Mouse (Mus musculus): ENCODE results near the gene Mex3b. TPM values are rescaled to one million over a fixed set of nuclear protein-coding genes. Genes with fewer than 3 reads are reported as not detected.

Mex3b gene
- total RNA-seq, 2 experiments from 2014 or later: 10.2 to 13.7 TPM

DNA sequence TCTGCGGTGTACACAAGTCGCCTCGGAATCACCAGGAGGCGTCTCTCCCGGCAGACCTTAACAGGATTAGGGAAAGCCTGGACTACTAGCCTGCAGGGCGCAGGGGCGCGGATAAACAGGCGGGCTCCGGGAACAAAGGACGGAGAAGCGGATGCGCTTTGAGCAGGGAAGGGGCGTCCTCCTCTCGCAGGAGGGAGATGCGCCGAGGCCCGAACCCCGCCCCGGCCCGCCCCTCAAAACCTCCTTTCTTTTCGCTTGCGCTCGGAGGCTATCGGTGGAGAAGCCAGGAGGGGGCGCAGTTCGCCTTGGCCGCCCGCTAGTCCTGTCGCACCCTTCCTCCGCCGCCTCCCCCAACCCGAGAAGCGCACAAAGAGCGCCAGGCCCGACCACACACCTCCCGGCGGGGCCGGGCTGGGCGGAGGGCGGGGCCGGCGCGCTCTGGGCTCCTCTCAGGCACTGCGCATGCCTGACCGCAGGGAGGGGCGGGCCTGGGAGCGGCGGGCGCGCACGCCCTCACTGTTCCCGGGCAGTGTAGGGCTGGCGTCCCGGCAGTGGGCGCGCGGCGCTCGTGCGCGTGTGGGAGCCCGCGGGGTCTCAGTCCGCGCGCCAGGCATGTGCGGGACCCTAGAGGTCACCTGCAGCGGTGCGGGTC lies 1.2 kb upstream of the Mex3b start:
- DNase-seq (ENCODE audit: low spot score in 2 of 2): peak; percentile 94 to 95

DNA sequence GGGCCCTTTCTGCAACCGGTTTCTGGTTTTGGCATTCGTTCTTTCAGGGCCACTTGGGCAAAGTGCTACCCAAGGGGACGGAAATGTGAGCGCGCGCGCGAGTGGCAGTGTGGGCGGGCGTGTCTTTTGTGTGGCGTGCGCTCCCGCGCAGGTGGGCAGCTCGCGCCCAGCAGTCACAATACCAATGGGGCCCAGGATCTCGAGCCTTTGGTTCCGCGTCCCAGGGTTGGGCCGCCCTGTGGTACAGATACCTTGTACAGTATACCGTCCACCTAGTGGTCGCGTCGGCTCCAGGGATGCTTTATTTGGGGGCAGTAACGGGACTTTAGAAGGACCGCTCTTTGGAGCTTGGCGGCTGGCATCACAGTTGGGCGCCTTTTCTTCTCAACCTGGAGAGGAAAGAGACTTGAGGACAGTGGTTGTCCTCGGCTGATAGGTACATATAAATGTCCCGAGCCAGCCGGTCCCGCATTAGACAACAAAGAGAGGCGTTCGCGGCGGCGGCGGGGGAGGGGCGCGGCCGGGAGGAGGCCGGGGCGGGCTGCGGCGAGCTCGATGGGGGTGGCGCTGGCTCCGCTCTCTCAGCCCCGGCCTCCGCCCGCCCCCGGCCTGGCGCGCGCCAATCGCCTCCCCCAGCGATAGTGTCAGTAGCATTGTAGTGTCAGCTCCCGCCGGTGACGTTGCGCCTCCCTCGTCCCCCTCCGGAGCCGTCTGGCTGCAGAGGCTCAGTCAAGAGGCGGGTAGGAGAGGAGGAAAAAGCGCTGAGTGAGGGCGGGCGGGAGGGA lies 455 bp upstream of the Mex3b start:
- peak; percentile 71 to 85 for DNase-seq (ENCODE audit: low spot score in 2 of 2)

- no peak for DNase-seq (ENCODE audit: low spot score in 2 of 2)
Observed at GRCm38 (mm10) chr7:82868309-82869230, 1.4 kb downstream of the Mex3b start.

DNA sequence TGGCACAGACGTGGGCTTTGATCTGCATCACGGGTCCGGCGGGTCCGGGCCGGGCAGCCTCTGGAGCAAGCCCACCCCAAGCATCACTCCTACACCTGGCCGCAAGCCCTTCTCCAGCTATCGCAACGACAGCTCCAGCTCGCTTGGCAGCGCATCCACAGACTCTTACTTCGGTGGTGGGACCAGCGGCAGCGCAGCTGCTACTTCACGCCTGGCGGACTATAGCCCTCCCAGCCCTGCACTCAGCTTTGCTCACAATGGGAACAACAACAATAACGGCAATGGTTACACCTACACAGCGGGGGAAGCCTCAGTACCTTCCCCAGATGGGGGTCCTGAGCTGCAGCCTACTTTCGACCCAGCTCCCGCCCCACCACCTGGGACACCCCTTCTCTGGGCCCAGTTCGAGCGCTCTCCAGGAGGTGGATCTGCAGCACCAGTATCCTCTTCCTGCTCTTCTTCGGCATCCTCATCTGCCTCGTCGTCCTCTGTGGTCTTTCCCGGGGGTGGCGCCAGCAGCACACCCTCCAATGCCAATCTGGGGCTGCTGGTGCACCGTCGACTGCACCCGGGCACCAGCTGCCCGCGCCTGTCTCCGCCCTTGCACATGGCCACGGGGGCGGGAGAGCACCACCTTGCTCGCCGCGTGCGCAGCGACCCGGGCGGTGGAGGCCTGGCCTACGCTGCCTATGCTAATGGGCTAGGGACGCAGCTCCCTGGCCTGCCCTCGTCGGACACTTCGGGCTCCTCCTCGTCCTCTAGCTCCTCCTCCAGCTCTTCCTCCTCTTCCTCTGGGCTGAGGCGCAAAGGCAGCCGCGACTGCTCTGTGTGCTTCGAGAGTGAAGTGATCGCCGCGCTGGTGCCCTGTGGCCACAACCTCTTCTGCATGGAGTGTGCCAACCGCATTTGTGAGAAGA lies 2.4 kb downstream of the Mex3b start:
- peak in 1 of 2 experiments; percentile 27 for DNase-seq (ENCODE audit: low spot score in 2 of 2)

DNA sequence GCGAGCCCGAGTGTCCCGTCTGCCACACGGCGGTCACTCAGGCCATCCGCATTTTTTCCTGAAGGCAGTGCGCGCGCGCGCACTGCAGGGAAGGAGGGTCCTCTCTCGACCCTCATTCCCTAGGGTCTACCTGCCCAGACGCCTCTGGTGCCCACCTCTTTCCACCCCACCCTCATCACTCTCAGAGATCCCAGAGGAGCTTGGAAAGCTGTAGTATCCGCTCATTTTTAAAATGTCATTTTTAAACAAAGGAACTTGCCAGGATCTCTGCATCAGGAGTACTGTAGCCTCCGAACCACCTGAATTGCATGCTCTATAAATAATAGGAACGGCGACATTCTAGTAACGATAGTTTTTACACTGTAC lies 3.0 kb downstream of the Mex3b start:
- no peak for DNase-seq (ENCODE audit: low spot score in 2 of 2)

DNA sequence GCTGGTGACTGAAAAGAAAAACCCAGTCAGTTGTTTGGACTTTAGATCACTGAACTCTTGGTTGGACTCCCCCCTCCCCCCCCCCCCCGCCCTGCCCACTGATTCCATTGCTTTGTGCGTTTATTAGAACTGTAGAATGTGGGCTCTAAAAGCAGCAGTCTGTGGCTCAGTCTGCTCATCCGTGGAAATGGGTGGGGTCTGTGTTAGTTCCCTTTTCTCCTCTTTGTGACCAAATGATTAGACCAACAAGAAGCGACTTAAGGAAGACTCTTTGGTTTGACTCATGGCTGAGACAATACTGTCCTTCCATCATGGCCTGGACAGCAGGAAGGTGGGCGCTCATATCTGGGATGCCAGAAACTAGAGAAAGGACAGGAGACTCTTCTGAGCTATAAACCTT lies 9.4 kb downstream of the Mex3b start:
- no peak for DNase-seq (ENCODE audit: low spot score in 2 of 2)

DNA sequence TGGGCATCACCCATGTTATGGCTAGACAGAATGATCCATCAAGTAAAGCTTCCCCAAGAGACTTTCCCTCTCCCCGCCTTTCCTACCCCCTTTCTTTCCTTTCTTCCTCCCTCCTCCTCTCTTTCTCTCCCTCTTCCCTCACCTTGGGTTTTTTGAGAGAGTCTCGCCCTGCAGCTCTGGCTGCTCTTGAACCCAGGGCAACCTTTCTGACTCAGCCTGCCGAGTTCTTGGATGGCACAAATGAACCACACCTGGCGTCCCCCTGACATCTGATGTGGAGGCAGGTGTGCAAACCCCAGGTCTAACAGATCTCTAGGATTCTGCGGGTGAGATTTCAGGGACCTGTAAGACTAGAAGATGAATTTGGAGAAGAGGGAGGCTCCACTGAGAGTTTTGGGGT lies 12.9 kb downstream of the Mex3b start:
- no peak for DNase-seq (ENCODE audit: low spot score in 2 of 2)

DNA sequence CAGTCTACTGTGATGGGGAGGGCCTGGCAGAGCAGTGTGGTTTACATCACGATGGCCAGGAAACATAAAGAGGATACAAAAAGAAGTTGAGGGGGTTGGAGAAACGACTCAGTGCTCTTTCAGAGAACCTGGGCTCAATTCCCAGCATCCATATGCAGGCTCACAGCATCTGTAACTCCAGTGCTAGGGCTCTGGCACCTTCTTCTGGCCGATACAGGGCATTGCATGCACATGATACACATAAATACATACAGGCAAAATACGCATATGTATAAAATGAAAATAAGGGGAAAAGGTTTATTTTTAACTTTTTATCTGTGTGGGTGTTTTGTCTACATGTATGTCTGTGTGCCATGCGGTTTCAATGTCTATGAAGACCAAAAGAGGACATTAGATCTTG lies 13.6 kb downstream of the Mex3b start:
- no peak for DNase-seq (ENCODE audit: low spot score in 2 of 2)

DNA sequence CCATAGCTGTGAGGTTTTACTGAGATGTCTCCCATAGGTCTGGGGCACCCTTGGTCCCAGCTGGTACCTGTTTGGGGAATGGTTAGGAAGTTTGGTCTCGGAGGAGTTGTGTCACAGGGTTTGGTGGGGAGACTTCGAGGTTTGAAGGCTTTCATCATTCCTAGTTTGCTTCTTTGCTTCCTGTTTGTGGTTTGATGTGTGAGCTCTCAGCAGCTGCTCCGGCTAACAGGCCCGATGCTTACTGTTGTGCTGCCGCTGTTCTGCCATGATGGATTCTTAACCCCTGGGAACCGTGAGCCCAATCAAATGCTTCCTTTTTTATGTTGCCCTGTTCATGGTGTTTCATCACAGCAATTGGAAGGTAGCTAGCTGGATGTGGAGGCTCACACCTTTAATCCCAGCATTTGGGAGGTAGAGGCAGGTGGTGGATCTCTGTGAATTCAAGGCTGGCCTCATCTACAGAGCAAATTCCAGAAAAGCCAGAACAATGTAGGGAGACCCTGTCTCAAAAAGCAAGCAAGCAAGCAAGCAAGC lies 23.3 kb downstream of the Mex3b start:
- no peak for DNase-seq (ENCODE audit: low spot score in 2 of 2)

DNA sequence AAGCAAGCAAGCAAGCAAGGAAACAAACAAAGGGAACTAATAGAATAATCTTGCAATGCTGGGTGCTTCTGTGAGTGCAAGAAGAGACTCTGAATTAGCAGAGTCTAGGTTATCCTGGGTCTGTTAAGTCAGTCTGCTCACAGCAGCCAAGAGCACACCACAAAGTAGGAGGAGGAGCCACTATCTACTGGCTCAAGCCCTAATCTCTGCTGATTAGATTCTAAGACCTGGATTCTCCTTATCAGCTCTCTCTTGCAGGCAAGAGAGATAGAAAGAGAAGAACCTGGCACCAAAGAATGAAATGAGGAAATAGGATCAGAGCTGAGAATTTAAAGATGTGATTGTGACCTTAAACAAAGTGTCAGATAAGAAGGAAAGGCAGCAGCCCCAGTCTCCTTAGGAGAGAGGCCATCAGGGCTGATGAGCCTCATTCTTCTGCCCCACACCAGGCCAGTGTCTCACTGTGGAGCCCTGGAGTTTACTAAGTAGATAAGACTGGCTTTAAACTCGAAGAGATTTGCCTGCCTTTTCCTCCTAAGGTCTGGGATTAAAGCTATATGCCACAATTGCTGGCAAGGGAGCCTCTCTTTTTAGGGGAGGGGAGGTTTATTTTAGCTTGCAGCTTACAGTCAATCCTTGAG lies 23.9 kb downstream of the Mex3b start:
- no peak for DNase-seq (ENCODE audit: low spot score in 2 of 2)

DNA sequence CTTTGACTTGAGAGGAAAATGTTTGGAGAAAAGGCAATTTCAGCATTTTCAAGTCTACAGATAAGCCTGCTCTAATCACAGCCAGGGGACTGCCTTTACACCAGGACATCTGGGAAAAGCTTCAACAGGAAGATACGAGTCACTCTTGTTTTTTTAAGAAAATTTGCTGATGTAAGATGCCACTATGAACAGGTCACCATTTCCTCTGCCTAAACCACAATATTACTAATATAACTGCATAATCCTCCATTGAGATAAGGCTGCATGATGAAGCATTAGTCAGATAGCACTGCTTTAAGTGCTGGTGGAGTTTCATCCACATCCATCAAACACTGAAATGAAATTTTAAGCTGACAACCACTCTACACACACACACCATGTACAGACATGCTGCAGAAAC lies 27.2 kb downstream of the Mex3b start:
- no peak for DNase-seq (ENCODE audit: low spot score in 2 of 2)

DNA sequence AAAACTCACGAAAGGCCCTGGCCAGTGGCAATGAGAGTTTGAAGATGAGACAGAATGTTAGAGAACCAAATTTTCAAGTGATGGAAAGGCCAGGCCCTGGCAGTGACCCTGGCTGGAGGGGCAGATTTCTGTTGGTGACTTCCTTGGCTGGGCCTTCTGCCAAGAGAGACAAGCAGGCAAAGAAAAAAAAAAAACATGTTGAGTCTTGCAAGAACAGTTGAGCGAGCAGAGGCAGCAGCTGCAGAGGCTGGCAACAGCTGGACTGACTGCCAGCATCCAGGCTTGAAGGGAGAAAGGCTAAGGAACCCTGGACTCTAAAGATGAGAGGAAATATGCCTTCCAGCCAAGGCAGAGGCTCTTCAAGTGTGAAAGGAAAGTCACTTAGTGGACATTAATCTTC lies 28.5 kb downstream of the Mex3b start:
- no peak for DNase-seq (ENCODE audit: low spot score in 2 of 2)

DNA sequence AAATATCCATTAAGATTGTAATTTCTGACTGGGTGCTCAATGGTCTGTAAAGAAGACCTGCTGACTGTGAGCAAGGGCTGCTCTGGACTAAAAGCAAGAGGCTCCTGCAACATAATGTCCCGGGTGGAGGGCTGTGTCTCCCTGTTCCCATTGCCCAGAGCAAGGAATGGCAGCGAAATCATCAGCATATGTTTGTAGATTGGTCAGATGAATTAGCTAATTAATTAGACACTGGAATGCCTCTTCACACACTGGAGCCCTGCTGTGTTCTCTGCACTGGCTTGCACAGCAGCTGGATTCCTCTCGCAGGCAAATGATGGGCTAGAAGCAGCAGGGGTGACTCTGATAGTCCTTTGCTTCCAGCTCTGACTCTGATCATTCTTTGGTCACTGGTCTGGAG lies 29.6 kb downstream of the Mex3b start:
- DNase-seq (ENCODE audit: low spot score in 2 of 2): no peak

GRCm38 (mm10) chr7:82899459-82900297 lies 32.5 kb downstream of the Mex3b start:
- DNase-seq (ENCODE audit: low spot score in 2 of 2): no peak

DNA sequence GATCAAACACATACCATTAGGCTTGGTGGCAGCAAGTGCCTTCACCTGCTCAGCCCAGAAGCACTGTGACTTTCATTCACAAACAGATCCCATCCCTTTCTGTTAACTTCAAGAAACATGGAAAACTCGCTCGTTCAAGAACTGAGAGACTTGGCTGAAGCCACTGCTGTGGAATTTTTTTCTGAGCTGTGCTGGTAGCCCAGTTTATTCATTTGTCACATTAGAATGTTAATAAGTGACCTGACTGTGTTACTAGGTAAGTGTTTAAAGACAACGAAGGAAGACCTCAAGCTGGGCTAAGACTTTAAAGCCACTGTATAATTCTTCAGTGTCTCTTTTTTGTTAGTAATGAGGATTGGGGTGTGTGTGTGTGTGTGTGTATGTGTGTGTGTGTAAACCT lies 35.9 kb downstream of the Mex3b start:
- DNase-seq (ENCODE audit: low spot score in 2 of 2): no peak

- no peak for DNase-seq (ENCODE audit: low spot score in 2 of 2)
Observed at GRCm38 (mm10) chr7:82905527-82905926, 38.4 kb downstream of the Mex3b start.

GRCm38 (mm10) chr7:82907081-82907480 lies 39.9 kb downstream of the Mex3b start:
- no peak for DNase-seq (ENCODE audit: low spot score in 2 of 2)

- DNase-seq (ENCODE audit: low spot score in 2 of 2): no peak
Observed at GRCm38 (mm10) chr7:82910536-82911384, 43.6 kb downstream of the Mex3b start.
